Mouse (Mus musculus) adrenal gland, postnatal 10 days (tissue): Measurements from ENCODE around the gene Rars. TPM values are rescaled to one million over a fixed set of nuclear protein-coding genes. Genes with fewer than 3 reads are reported as not detected.
"Not testable (repeated sequence)": the region's sequence is repeated elsewhere in the genome, so short reads cannot be mapped to it uniquely, and the experiment has no call there.

Source experiments
- DNase-seq: peaks from one replicate; pipeline ENCODE4 v3.0.0; 2021; ENCODE audit warnings: mixed read lengths
- total RNA-seq, 2 experiments: library from RNA; stranded (reverse); gene quantifications; 2 replicates each; pipeline ENCODE4 v1.2.3; 2021

Gene Rars
- total RNA-seq, 2 experiments from 2014 or later = 57.9 to 61.6 TPM

DNA sequence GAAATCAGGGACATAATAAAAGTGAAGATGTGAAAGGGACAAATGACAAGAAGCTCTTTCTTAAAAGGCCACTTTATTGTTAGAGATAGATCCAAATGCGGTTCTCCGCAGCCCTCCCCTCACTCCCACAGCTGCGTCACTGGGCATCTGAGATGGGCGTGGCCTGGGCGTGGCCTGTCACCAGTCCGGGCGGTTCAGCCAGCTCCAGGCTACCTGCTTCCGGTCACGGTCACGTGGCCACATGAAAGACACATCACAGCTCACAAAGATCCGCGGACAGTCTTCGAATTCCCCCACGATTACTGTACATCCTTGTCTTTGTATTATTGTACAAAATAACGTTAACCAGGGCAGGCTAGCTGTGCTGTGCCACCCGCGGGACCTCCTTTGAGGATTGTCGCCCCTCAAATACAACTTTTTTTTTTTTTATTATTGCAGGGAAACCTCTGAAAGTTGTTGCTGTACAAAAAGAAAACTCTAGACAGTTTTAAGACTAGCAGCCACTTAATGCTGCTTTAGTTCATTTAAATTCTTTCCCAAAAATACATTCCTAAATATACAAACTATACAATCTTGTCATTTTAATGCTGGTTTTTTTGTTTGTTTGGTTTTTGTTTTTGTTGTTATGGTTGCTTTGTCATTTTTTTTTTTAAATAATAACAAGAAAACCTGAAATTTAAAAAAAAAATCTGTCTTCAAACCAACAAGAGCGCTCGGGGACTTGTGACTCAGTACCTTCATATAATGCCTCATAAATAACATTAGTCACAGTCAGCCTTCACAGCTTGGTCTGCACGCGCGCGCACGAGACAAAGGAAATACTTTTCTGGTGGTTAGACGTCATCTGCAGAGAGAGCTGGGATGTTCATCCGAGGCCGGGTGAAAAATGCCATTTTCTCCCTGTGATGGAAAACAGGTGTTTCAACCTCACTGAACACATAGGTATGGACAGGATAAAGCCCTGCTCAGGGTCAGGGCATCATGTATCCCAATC is 4.3 kb upstream of the Rars start:
- peak; percentile 95 for DNase-seq

DNA sequence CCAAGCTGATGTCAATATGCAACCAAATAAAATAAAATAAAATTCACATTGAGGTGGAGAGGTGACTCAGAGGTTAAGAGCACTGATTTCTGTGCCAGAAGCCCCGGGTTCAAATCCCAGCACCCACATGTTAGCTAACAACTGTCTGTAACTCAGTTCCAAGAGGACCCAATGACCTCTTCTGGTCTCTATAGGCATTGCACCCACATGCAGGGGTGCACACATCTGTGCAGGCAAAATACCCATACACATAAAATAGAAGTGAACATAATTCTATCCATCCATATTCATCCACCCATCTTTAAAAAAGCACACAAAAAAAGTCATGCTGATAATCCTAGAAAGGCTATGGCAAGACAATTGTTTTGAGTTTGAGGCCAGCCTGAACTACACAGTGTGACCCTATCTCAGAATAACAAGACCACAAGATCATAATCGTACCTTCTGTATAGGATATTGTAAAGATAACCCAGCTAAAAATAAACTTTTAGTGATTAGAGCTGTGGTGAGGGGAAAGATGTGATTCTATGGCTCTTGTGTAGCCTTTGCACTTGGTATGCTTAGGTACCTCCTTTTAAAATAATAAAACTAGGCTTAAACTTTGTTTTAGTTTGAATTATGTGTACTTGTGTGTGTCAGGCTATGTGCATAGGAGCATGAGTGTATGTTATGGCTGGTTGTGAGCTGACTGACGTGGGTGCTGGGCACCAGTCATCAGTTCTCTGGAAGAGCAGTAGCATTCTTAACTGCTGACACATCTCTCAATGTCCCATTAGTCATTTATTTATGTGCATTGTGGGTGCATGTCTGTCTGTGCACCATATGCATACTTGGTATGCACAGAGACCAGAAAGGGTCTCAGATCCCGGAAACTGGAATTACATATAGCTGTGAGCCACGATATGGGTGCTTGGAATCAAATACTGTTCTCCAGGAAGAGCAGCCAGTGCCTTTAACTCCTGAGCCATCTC is 3.1 kb upstream of the Rars start:
- no peak for DNase-seq

- no peak for DNase-seq
Observed at GRCm38 (mm10) chr11:35833270-35833669, 1.0 kb downstream of the Rars start.

- DNase-seq = no peak
Observed at GRCm38 (mm10) chr11:35832139-35832538, 2.2 kb downstream of the Rars start.

- no peak for DNase-seq
Observed at GRCm38 (mm10) chr11:35827714-35828113, 6.6 kb downstream of the Rars start.

- no peak for DNase-seq
Observed at GRCm38 (mm10) chr11:35816316-35816715, 18.0 kb downstream of the Rars start.

DNA sequence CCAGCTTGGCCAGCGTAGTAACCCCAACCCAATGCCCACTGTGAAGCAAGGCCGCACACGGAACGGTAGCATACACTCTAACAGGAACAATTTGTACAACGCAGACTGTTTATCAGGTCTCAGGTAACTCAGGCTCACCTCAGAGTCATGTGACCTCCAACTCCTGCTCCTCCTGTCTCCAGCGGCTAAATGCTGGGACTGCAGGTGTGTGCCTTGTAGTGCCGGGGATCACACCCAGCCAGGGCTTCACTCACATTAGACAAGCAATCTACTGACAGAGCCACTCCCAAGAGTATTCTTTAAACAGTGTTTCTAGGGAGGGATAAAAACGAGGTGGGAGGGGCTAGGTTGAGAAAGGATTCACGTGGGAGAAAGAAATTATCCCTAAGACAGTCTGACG is 22.8 kb downstream of the Rars start:
- DNase-seq = no peak

DNA sequence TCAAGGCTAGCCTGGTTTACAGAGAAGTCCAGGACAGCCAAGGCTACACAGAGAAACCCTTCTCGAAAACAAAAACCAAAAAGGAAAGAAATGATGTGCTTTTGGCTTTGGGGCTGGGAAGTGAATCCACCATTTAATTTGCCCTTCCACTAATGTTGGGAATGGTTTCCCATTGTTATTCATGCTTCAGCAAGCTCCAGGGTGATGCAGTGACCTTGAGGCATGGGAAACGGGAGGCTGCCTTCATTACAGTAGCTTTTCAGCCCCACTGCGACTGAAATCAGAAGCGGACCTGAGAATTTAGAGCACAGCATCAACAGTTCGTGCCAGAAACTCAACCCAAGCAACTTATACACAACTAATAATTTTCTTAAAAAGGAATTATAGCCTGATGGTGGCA is 33.0 kb downstream of the Rars start:
- DNase-seq = no peak

- peak; percentile 77 for DNase-seq
Observed at GRCm38 (mm10) chr11:35798874-35799273, 35.4 kb downstream of the Rars start, which contains the start of gene Fbll1. Gene Fbll1, minus strand, starts transcription at chr11:35798884.

- DNase-seq = no peak
Observed at GRCm38 (mm10) chr11:35798495-35798820, 35.8 kb downstream of the Rars start.

DNA sequence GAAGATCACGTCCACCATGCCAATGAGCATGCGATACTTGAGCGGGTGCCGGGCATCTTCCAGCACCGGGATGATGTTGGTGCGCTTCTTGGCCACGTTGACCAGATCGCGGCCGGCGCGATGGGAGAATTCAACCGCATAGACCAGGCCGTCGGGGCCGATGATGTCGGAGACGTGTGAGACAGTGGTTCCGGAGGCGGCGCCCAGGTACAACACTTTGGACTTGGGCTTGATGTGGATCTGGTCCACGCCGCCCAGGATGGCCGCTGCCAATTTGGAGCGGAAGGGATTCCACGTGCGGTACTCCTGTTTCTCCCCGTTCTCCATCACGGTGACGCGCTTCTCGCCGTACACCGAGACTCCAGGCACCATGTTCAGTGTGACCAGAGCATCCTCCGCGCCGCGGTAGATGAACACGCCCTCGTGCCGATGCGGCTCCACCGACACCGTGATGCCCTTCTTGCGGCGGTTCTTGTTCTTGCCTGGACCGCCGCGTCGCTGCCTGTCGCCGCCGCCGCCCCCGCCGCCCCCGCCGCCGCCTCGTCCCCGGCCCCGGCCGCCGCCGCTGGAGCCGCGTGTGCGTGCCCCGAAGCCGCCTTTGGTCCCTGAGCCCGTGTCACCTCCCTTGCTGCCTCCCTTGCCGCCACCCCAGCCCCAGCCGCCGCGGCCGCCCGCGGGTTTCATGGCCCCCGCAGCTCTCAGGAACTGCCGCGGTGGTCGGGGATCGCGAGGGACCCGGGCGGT is 36.4 kb downstream of the Rars start:
- peak; percentile 4 for DNase-seq

DNA sequence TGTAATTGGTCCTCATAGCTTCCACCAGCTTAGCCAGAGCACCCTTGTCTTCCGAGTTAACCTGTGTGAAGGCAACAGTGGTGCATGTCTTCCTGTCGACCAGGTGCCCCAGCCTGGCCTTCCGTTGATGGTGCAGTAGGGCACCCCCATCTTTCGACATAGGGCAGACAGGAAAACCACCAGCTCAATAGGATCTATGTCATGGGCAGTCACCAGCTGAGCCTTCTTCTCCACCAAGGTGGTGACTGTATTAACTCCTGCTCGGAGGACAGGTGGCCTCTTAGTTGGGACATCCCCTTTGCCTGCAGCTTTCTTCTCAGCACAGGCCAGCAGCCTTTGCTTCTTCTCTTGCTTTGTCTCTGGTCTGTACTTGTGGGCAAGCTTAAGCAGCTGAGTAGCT is 41.5 kb downstream of the Rars start:
- DNase-seq = not testable (repeated sequence)

- no peak for DNase-seq
Observed at GRCm38 (mm10) chr11:35788443-35788842, 45.9 kb downstream of the Rars start.

DNA sequence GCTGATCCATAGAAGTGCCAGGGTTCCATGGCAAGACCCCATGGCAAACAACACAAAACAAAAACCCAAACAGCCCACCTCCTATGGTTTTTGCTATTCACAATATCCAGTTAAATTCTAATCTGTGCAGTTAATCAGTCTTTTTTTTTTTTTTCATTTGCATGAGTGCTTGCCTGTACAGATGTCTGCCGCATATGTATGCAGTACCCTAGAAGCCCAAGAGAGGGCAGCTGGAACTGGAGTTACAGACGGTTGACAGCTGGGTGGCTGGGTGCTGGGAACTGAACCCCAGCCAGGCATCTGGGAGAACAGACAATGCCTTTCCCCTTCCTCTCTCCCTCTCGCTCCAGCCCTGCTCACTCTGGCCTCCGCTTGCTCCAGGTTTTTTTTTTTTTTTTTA is 49.8 kb downstream of the Rars start:
- DNase-seq = no peak

DNA sequence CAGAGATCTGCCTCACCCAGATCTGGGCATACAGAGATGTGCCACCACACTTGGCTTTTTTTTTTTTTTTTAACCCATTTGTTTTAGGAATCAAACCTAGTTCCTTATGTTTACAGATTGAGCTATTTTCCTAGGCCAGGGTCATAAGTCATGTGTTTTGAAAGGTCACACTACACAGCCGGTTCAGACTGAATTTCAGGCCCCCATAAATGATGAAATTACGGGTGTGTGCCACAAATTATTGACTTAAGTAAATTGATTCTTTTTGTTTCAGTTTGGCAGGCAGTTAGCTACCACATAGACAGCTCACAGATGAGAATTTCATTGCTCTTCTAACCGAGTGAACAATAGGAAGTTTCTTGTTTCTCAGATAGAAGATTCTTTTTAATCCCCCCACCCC is 50.3 kb downstream of the Rars start:
- no peak for DNase-seq

DNA sequence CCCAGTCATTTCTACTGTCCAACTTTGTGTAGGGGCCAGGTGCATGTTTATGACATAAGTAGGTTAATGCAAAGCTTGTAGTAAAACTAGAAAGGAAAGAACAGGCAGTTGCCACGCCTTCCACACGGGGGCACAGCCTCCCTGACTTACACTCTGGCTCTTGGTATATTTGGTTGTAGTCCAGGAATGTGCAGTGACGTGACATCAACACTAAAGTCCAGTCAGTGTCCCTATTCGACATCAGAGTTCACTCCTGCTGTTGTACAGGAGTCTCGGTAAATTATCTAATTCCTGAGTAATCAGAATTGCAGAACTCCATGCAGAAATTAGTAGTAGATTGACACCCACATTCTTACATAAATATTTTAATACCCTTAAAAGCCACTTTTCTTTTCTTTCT is 51.3 kb downstream of the Rars start:
- DNase-seq = no peak

DNA sequence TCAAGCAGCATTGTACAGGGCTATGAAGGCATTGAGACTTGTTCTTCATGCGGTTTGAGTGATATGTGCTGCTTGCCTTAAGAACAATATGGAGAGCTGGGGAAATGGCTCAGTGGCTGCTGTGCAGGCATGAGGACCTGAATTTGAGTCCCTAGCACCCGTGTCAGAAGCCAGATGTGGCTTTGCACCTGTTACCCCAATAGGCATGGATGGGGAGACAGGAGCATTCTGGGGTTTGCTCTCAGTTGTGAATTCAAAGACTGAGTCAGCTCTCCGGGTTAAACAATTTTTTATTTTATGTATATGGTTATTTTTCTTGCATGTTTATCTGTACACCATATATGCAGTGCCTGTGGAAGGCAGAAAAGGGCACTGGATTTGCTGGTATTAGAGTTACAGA is 51.9 kb downstream of the Rars start:
- no peak for DNase-seq

DNA sequence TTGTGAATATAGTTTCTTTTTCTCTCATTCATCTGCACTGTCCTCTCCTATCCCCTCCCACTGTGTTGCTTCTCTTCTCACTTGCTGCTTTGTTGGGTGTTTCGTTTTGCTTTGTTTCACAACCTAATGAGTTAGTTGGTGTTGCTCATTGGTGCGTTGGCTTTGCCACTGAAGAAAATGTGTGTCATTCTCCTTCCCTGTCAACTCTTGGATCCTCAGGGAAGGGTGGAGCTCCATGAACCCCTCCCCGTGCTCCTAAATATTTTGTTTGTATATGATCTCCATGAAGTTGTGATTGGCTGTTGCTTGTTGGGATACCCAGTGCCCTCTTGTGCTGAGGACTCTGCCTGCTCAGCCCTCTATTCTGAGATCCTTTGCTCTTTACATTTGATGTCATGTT is 54.0 kb downstream of the Rars start:
- DNase-seq = no peak

- no peak for DNase-seq
Observed at GRCm38 (mm10) chr11:35776452-35776851, 57.9 kb downstream of the Rars start.

DNA sequence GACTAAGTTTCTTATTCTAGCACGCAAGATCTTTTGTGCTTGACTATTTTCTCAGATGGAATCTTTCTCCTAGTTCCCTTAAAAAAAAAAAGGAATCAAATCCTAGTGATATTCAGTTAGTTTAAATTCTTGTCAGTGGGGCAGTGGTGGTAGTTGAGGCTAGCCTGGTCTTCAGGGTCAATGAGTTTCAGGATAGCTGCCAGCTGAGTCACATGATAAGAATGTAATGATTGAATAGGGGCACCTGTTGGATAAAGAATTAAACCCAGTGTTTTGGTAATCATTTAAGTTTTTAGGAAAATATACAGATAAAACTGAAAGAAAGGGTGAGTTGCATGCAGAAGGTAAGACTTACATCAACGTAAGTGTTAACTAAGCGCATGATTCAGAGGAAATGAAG is 58.7 kb downstream of the Rars start:
- DNase-seq = no peak

DNA sequence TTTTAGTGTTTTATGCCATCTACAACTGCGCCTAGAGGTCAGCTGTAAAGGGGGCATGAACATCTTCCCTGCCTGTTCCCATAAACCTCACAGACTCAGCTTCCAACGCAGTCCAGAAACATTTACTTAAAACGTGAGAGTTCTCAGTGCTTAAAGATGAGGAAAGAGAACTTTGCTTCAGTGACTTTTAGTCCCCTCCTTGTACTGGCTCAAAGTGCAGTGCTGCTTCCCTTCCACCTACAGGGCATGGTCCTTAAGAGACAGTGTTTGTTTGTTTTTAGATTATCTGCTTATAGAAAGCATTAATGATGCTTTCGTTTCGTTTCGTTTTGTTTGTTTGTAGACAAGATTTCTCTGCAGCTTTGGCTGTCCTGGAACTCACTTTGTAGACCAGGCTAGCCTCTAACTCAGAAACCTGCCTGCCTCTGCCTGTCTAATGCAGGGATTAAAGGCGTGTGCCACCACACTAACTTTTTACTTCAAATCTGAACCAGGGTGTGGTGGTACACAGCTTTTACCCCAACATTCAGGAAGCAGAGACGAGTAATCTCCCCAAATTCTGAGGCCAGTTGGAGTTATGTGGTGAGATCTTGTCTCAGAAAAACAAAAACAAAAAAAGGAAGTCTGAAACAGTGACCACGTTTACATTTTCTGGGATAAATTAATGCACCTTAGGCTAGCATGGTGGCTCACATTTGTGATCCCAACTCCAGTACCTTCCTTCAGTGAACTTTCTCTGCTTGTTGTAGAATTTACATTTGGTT is 63.4 kb downstream of the Rars start:
- DNase-seq = no peak
